Mouse (Mus musculus) CH12.LX (cell line): ENCODE data around the gene Ces1b. TPM values are rescaled to one million over a fixed set of nuclear protein-coding genes. Genes with fewer than 3 reads are reported as not detected.

ENCODE experiments used
- DNase-seq: peaks from one replicate; pipeline ENCODE4 v3.0.0-alpha.2; 2013; ENCODE audit errors: extremely low read depth
- H3K27ac ChIP-seq: 2 replicates; pipeline ENCODE4 v1.5.1; 2012; ENCODE audit warnings: low read depth, mild to moderate bottlenecking, control low read depth, moderate library complexity; ENCODE audit not compliant: insufficient read depth
- H3K27me3 ChIP-seq: replicated peaks from 2 replicates; pipeline ENCODE3; 2012; ENCODE audit warnings: inconsistent platforms
- H3K36me3 ChIP-seq, 2 experiments: replicated peaks in 1 of 2; 2 replicates each; pipeline versions ENCODE3 to v1.6.1; 2012; ENCODE audit warnings: inconsistent platforms in 1 of 2, low read length in 1 of 2, mild to moderate bottlenecking in 1 of 2, mixed read lengths in 1 of 2, moderate library complexity in 1 of 2; ENCODE audit not compliant: control insufficient read depth in 1 of 2, insufficient read depth in 1 of 2
- H3K4me1 ChIP-seq, 2 experiments: 2 replicates each; pipeline ENCODE4 v1.6.1; 2012; ENCODE audit warnings: inconsistent platforms in 1 of 2, moderate library complexity in 1 of 2; ENCODE audit not compliant: insufficient read depth in 2 of 2, control insufficient read depth in 1 of 2
- H3K4me2 ChIP-seq: 2 replicates; pipeline ENCODE4 v1.6.1; 2012; ENCODE audit warnings: low read depth, mild to moderate bottlenecking, control low read depth; ENCODE audit not compliant: poor library complexity, insufficient read depth, severe bottlenecking
- H3K4me3 ChIP-seq, 3 experiments: fragments of 150-350 bp in 1 of 3; sonication (generic) in 1 of 3; replicated peaks in 1 of 3; 2 replicates each; pipeline versions ENCODE3 to v1.5.1; 2011 to 2012; ENCODE audit warnings: low read depth in 2 of 3, low read length in 2 of 3, mild to moderate bottlenecking in 2 of 3, moderate library complexity in 2 of 3, control low read depth in 1 of 3, improper control_type of control experiment in 1 of 3, inconsistent platforms in 1 of 3, mixed read lengths in 1 of 3; ENCODE audit not compliant: poor library complexity in 1 of 3
- H3K79me2 ChIP-seq: replicated peaks from 2 replicates; pipeline ENCODE4 v1.6.1; 2012; ENCODE audit warnings: mild to moderate bottlenecking, moderate library complexity; ENCODE audit not compliant: control insufficient read depth, poor library complexity, insufficient read depth, severe bottlenecking; ENCODE audit errors: extremely low read depth
- H3K9ac ChIP-seq: 2 replicates; pipeline ENCODE4 v1.6.1; 2012; ENCODE audit warnings: low read depth, mild to moderate bottlenecking, control low read depth, moderate library complexity; ENCODE audit not compliant: insufficient read depth
- H3K9me3 ChIP-seq: replicated peaks from 2 replicates; pipeline ENCODE3; 2012; ENCODE audit warnings: low read length, inconsistent platforms, mixed read lengths
- CHD1 ChIP-seq: IDR thresholded peaks from 2 replicates; pipeline ENCODE4 v1.6.1; 2012; ENCODE audit warnings: low read depth, low read length, improper control_type of control experiment, inconsistent platforms
- CTCF ChIP-seq, 2 experiments: IDR thresholded peaks in 1 of 2; conservative IDR thresholded peaks in 1 of 2; 2 replicates each; pipeline ENCODE4 v1.5.1; 2011 to 2012; ENCODE audit warnings: low read depth in 2 of 2, low read length in 2 of 2, improper control_type of control experiment in 1 of 2, inconsistent platforms in 1 of 2, mild to moderate bottlenecking in 1 of 2, moderate library complexity in 1 of 2
- E2F4 ChIP-seq: IDR thresholded peaks from 2 replicates; pipeline ENCODE4 v1.6.1; 2011; ENCODE audit warnings: low read depth, low read length, improper control_type of control experiment; ENCODE audit not compliant: insufficient replicate concordance
- EP300 ChIP-seq: IDR thresholded peaks from 2 replicates; pipeline ENCODE4 v1.6.1; 2011; ENCODE audit warnings: low read length, improper control_type of control experiment
- GABPA ChIP-seq: IDR thresholded peaks from 2 replicates; pipeline ENCODE4 v1.6.1; 2012; ENCODE audit warnings: low read depth, low read length, improper control_type of control experiment, inconsistent platforms; ENCODE audit not compliant: insufficient replicate concordance
- MAFK ChIP-seq: IDR thresholded peaks from 2 replicates; pipeline ENCODE4 v1.6.1; 2011; ENCODE audit warnings: low read length, improper control_type of control experiment; ENCODE audit not compliant: insufficient replicate concordance
- MAX ChIP-seq: IDR thresholded peaks from 2 replicates; pipeline ENCODE4 v1.6.1; 2011; ENCODE audit warnings: low read length, improper control_type of control experiment
- MEF2A ChIP-seq: IDR thresholded peaks from 2 replicates; pipeline ENCODE4 v1.6.1; 2014; ENCODE audit warnings: low read depth, mild to moderate bottlenecking, inconsistent platforms, low read length, improper control_type of control experiment, borderline replicate concordance
- NRF1 ChIP-seq: IDR thresholded peaks from 2 replicates; pipeline ENCODE4 v1.6.1; 2014; ENCODE audit warnings: low read depth, mild to moderate bottlenecking, inconsistent platforms, low read length, improper control_type of control experiment, moderate library complexity
- PAX5 ChIP-seq: IDR thresholded peaks from 2 replicates; pipeline ENCODE4 v1.6.1; 2012; ENCODE audit warnings: low read length, inconsistent platforms, mixed read lengths
- POLR2A ChIP-seq: IDR thresholded peaks from 2 replicates; pipeline ENCODE4 v1.6.1; 2011; ENCODE audit warnings: low read depth, mild to moderate bottlenecking, improper control_type of control experiment, low read length
- RAD21 ChIP-seq: IDR thresholded peaks from 2 replicates; pipeline ENCODE4 v1.6.1; 2011; ENCODE audit warnings: low read depth, mild to moderate bottlenecking, low read length, improper control_type of control experiment, moderate library complexity
- RCOR1 ChIP-seq: conservative IDR thresholded peaks from 2 replicates; pipeline ENCODE4 v1.6.1; 2012; ENCODE audit warnings: low read depth, mild to moderate bottlenecking, inconsistent platforms, low read length, improper control_type of control experiment
- SMC3 ChIP-seq: IDR thresholded peaks from 2 replicates; pipeline ENCODE4 v1.6.1; 2011; ENCODE audit warnings: low read depth, low read length, improper control_type of control experiment
- TCF12 ChIP-seq: IDR thresholded peaks from 2 replicates; pipeline ENCODE4 v1.6.1; 2014; ENCODE audit warnings: low read depth, mild to moderate bottlenecking, inconsistent platforms, low read length, improper control_type of control experiment
- UBTF ChIP-seq: IDR thresholded peaks from 2 replicates; pipeline ENCODE4 v1.6.1; 2012; ENCODE audit warnings: low read depth, mild to moderate bottlenecking, inconsistent platforms, low read length, improper control_type of control experiment, moderate library complexity
- ZNF384 ChIP-seq: IDR thresholded peaks from 2 replicates; pipeline ENCODE4 v1.6.1; 2012; ENCODE audit warnings: low read depth, low read length, improper control_type of control experiment, inconsistent platforms
- dilution Hi-C: fragments of 300-500 bp; cut with MboI; formaldehyde crosslinking; loops from 2 replicates; pipeline ENCODE4 v1.14.3; 2020; ENCODE audit warnings: low sequenced_read_pairs; ENCODE audit not compliant: extremely low pct_unique_long_range_greater_than_20kb, extremely low pct_ligation_motif_present
- in situ Hi-C: fragments of 300-500 bp; cut with MboI; formaldehyde crosslinking; loops from 3 replicates; pipeline ENCODE4 v1.14.3; 2019; ENCODE audit warnings: low sequenced_read_pairs, low pct_ligation_motif_present, low pct_unique_long_range_greater_than_20kb, mixed read lengths
- polyA plus RNA-seq: library from polyadenylated mRNA; unstranded; fragments of >175 nt; gene quantifications from 2 replicates; pipeline ENCODE4 v1.2.1, GENCODE M21; 2012; ENCODE audit warnings: low read depth; ENCODE audit not compliant: insufficient read length
- total RNA-seq, 2 experiments: library from RNA; depleted of rRNA; stranded (reverse); fragments of 300-350 nt in 1 of 2; fragments of >200 nt in 1 of 2; gene quantifications; 2 replicates each; pipeline ENCODE4 v1.2.3; 2012 to 2014

Gene Ces1b
- total and polyA plus RNA-seq, 3 experiments, result not detected

GRCm38 (mm10) chr8:93059185-93059584 is 20.6 kb downstream of the Ces1b start:
- H3K4me2 ChIP-seq, result no peak overlapping the region
- in situ Hi-C loops (no loop called here), dilution Hi-C loops (no loop called here)
- H3K36me3 ChIP-seq, result no peaks in the 10 kb centered on the region
- no peak overlapping the region for H3K27ac ChIP-seq
- no peak overlapping the region for H3K9ac ChIP-seq
- peaks cover 0 to 13% of the 10 kb centered on the region in 2 experiments; a peak in 2 of 4 replicates for H3K4me1 ChIP-seq
- DNase-seq, result peak; percentile 39
- H3K27me3 ChIP-seq, result peaks cover 2% of the 10 kb centered on the region
- no peaks in the 10 kb centered on the region for H3K9me3 ChIP-seq
- TF ChIP-seq SMC3 (peak; percentile 54), CTCF (conservative IDR thresholded peaks at IDR 0.05 in 1 of 2, IDR thresholded peaks at IDR 0.05 in 1 of 2; ENCODE audit: low read depth in 2 of 2, low read length in 2 of 2) (peak in 1 of 2 experiments; percentile 58; a peak in 2 of 4 replicates), RAD21 (peak; percentile 34), PAX5 (no peak)
- H3K4me3 ChIP-seq, result no peak overlapping the region
- no peaks in the 10 kb centered on the region for H3K79me2 ChIP-seq

GRCm38 (mm10) chr8:93055238-93055637 is 24.6 kb downstream of the Ces1b start:
- H3K36me3 ChIP-seq, result no peaks in the 10 kb centered on the region
- H3K9ac ChIP-seq, result no peak overlapping the region
- H3K9me3 ChIP-seq, result no peaks in the 10 kb centered on the region
- TF ChIP-seq EP300 (no peak), MAX (no peak), POLR2A (no peak), RAD21 (no peak), CHD1 (no peak), UBTF (no peak), MEF2A (no peak), GABPA (no peak), E2F4 (no peak), NRF1 (no peak), MAFK (no peak), RCOR1 (no peak), TCF12 (no peak), ZNF384 (no peak)
- H3K4me1 ChIP-seq, result peaks cover 0 to 13% of the 10 kb centered on the region in 2 experiments; a peak in 2 of 4 replicates
- no peak overlapping the region for H3K27ac ChIP-seq
- in situ Hi-C loops, result no loop called here
- dilution Hi-C loops, result no loop called here
- no peak overlapping the region for H3K4me3 ChIP-seq
- no peak for DNase-seq
- no peaks in the 10 kb centered on the region for H3K27me3 ChIP-seq
- no peak overlapping the region for H3K4me2 ChIP-seq
- H3K79me2 ChIP-seq, result no peaks in the 10 kb centered on the region
